Mouse (Mus musculus): ENCODE measurements around the gene Gm20388. TPM values are rescaled to one million over a fixed set of nuclear protein-coding genes. Genes with fewer than 3 reads are reported as not detected.

The Gm20388 gene
- polyA plus RNA-seq, 1 experiment from 2014 or later, result 5.5 TPM

DNA sequence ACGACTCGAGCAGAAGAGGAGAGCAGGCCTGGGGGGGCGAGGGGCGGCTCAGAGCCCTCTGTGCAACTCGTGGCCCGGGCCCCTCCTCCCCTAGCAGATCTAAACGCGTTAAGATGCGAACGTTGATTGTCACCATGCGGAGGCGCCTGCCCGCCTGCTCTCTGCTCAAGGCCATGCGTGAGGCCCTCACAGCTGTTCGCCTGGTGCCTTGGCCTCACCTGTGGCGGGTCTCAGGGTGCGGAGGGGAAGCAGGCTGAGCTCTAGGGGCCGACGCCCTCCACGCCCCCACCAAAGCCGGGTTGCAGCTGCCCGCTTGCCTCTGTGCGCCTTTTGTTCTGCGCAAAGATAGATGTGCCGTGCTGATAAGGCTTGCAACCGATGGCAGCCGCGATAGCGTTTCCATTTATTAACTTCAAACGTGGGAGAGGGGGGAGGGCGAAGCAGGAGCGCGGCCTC is 2373.6 kb downstream of the Gm20388 start:
- Histone ChIP-seq H3K4me3 (peak overlapping the region; percentile 69), H3K4me1 (peaks cover 79% of the 10 kb centered on the region), H3K36me3 (replicated peaks) (no peaks in the 10 kb centered on the region), H3K27ac (peak overlapping the region; percentile 84), H3K27me3 (ENCODE audit: poor library complexity, severe bottlenecking) (peaks cover 75% of the 10 kb centered on the region), H3K9me3 (no peaks in the 10 kb centered on the region)
- under 1% methylated on average over 33 of the region's 33 CpGs for WGBS
- peak; percentile 60 for DNase-seq (ENCODE audit: extremely low spot score, low spot score)

DNA sequence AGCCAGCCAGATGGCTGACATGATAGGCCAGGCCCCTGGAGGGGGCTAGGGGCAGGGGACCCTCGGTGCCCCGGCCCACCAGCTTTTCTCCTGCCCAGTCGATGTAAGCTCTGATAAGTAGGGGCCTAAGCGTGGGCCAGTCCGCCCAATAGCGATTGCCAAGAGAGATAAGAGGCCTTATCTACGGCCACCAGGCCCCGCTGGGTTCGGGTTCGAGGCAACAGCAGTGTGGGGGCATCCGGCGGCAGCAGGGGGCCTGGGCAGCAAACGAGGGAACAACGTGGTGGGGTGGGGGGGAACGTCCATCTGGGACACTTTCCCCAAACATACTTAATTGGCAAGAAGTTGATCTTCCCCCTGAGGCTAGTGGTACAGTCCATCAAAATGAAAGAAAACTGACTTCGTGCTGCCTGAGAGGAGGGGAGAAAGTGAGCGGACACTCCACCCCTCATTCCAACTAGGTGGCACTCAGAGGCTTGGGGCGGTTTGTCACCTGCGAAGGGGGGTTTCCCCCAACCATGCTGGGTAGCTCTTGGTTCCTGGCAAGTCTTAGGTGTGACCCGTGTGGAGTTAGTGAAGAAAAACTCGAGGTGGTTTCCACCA is 2374.1 kb downstream of the Gm20388 start:
- peak overlapping the region; percentile 69 for H3K4me3 ChIP-seq
- peaks cover 79% of the 10 kb centered on the region for H3K4me1 ChIP-seq
- H3K9me3 ChIP-seq, result no peaks in the 10 kb centered on the region
- DNase-seq (ENCODE audit: extremely low spot score, low spot score), result peak; percentile 57
- peaks cover 75% of the 10 kb centered on the region for H3K27me3 ChIP-seq (ENCODE audit: poor library complexity, severe bottlenecking)
- H3K27ac ChIP-seq, result peak overlapping the region; percentile 84
- 5% methylated on average over 21 of the region's 21 CpGs for WGBS
- no peaks in the 10 kb centered on the region for H3K36me3 ChIP-seq (replicated peaks)

DNA sequence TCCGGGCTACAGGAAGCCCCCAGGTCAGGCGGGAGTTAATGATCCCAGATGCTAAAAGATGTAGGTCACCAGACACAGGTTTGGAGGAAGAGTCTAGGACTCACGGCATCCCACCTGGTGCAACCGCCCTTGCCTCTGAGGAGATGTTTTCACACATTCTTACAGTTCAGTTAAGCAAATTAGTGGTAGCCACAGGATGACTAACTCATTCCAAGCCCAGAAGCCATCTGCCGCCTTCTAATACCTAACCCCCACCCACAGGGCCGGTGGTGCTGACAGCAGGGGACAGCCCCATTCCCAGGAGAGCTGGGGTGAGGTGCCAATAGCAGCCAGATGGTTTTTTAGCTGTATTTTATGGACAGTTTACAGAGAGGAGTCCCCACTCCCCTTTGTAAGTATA is 2375.1 kb downstream of the Gm20388 start:
- peak overlapping the region; percentile 69; the same call in 1 of the 2 replicates for H3K4me3 ChIP-seq
- H3K9me3 ChIP-seq, result no peaks in the 10 kb centered on the region
- WGBS, result 68% methylated on average over 6 of the region's 6 CpGs
- H3K27ac ChIP-seq, result 0 out of 2 replicates have a peak overlapping the region, but pooled peaks have one; percentile 41
- no peaks in the 10 kb centered on the region for H3K36me3 ChIP-seq (replicated peaks)
- peaks cover 81% of the 10 kb centered on the region for H3K27me3 ChIP-seq (ENCODE audit: poor library complexity, severe bottlenecking)
- no peak for DNase-seq (ENCODE audit: extremely low spot score, low spot score)
- H3K4me1 ChIP-seq, result peaks cover 75% of the 10 kb centered on the region

DNA sequence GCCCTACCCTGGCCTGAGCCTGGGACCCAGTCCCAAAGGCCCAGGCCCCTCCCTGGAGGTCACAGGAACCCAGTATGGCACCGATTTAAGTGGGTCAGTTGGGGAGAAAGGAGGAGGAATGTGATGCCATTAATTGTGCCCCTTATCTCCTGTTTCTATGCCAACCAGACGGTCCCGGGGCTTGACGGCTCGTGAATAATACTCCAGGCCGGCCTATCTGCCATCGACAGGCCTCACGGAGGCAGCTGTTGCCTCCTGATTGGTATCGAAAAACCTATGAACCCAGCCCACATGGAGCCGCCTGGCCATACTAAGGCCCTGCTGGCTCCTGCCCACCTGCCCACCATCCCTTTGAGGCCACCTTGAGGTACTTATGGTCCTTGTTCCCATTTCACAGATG is 2376.3 kb downstream of the Gm20388 start:
- Histone ChIP-seq H3K9me3 (no peaks in the 10 kb centered on the region), H3K36me3 (replicated peaks) (no peaks in the 10 kb centered on the region), H3K27me3 (ENCODE audit: poor library complexity, severe bottlenecking) (peaks cover 85% of the 10 kb centered on the region), H3K4me1 (peaks cover 77% of the 10 kb centered on the region), H3K4me3 (no peak overlapping the region), H3K27ac (peak overlapping the region; percentile 44; the same call in 1 of the 2 replicates)
- DNase-seq (ENCODE audit: extremely low spot score, low spot score), result no peak
- 92% methylated on average over 10 of the region's 10 CpGs for WGBS

DNA sequence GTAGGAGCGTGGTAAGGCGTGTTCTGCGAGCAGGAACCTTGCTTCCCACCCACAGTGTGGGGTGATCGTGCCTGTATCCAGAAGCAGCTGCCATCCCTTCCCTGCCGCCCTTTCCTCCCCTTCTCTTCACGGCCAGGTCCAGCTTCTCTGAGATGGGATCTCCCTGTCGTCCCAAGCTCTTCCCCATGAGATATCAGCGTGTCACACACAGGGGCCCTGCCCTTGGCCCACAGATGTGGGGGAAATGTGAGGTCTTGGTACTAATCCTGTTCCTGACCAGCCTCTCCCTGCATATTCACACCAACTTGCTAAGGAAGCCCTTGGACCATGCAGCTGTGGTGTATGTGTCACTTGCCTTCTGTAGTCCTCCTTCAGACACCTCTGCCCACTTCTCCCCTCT is 2377.1 kb downstream of the Gm20388 start:
- peaks cover 81% of the 10 kb centered on the region for H3K27me3 ChIP-seq (ENCODE audit: poor library complexity, severe bottlenecking)
- H3K4me3 ChIP-seq, result no peak overlapping the region
- H3K27ac ChIP-seq, result 0 out of 2 replicates have a peak overlapping the region, but pooled peaks have one; percentile 44
- DNase-seq (ENCODE audit: extremely low spot score, low spot score), result no peak
- 88% methylated on average over 8 of the region's 8 CpGs for WGBS
- peaks cover 77% of the 10 kb centered on the region for H3K4me1 ChIP-seq
- no peaks in the 10 kb centered on the region for H3K36me3 ChIP-seq (replicated peaks)
- H3K9me3 ChIP-seq, result no peaks in the 10 kb centered on the region

DNA sequence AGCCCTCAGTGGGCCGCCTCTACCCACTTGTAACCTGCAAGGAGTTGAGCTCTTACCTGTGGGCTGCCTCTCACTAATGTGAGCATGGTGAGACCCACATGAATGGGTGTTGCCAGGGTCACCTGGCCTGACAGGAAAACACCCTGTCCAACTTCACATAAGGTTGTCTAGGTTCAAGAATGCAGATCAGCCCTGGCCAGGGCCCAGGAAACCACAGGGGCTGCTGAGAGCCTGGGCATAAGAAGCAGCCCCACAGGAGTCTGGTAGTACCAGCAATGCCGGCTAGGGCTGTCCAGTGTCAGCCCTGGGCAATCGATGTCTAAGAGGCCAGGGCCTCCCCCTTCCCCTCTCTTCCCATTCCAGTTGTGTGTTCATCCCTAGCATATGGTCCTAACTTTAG is 2377.7 kb downstream of the Gm20388 start:
- peaks cover 75% of the 10 kb centered on the region for H3K27me3 ChIP-seq (ENCODE audit: poor library complexity, severe bottlenecking)
- WGBS, result 90% methylated on average over 3 of the region's 3 CpGs
- no peak overlapping the region for H3K27ac ChIP-seq

DNA sequence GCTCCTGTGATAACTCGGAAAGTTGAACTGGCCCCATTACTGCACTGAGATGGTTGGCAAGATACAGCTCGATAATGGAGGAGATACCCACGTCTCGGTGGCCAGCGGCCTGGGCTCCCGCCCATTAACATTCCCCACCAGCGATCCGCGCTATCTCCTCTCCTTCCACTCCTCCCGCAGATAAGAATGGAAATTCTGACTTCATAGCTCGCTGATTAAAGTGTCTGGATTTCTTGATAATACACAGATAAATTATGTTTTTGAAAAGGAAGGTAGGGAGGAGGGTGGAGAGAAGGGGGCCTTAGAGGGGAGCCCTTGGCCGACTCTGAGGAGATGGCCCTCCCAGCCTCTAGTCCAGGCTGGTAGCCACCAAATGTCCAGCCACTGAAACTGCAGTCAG is 2380.4 kb downstream of the Gm20388 start:
- WGBS, result 79% methylated on average over 12 of the region's 12 CpGs
- H3K4me3 ChIP-seq, result no peak overlapping the region

More for the DNA sequence above, 2377.7 kb downstream of the Gm20388 start:
- Histone ChIP-seq H3K4me1 (peaks cover 75% of the 10 kb centered on the region), H3K9me3 (no peaks in the 10 kb centered on the region), H3K36me3 (replicated peaks) (no peaks in the 10 kb centered on the region), H3K4me3 (no peak overlapping the region)
- no peak for DNase-seq (ENCODE audit: extremely low spot score, low spot score)

DNA sequence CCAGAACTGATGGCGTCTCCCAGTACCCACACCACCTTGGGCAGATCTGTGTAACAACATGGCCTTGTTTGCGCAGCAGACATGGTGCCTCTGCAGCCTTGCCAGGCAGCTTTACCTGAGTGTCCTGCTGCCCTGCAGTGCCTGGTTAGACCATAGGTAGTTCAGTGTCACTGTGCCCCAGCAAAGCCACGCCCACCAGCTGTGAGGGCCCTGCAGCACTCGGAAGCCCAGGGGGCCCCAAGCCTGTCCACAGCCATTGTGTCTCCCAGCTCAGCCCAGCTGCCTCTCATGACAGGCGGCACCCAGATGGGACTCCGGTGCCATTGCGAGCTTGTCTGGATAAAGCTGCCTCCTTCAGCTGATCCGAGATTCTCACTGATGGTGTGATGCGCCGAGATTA is 2380.9 kb downstream of the Gm20388 start:
- peaks cover 75% of the 10 kb centered on the region for H3K4me1 ChIP-seq
- peak overlapping the region; percentile 57; the same call in 1 of the 2 replicates for H3K27ac ChIP-seq
- DNase-seq (ENCODE audit: extremely low spot score, low spot score), result no peak
- H3K4me3 ChIP-seq, result no peak overlapping the region
- H3K27me3 ChIP-seq (ENCODE audit: poor library complexity, severe bottlenecking), result peaks cover 57% of the 10 kb centered on the region
- no peaks in the 10 kb centered on the region for H3K36me3 ChIP-seq (replicated peaks)
- H3K9me3 ChIP-seq, result no peaks in the 10 kb centered on the region
- WGBS, result 35% methylated on average over 10 of the region's 10 CpGs

More for the DNA sequence above, 2380.4 kb downstream of the Gm20388 start:
- H3K27me3 ChIP-seq (ENCODE audit: poor library complexity, severe bottlenecking), result peaks cover 57% of the 10 kb centered on the region
- H3K27ac ChIP-seq, result 0 out of 2 replicates have a peak overlapping the region, but pooled peaks have one; percentile 57
- no peak for DNase-seq (ENCODE audit: extremely low spot score, low spot score)
- peaks cover 75% of the 10 kb centered on the region for H3K4me1 ChIP-seq
- no peaks in the 10 kb centered on the region for H3K36me3 ChIP-seq (replicated peaks)
- no peaks in the 10 kb centered on the region for H3K9me3 ChIP-seq

DNA sequence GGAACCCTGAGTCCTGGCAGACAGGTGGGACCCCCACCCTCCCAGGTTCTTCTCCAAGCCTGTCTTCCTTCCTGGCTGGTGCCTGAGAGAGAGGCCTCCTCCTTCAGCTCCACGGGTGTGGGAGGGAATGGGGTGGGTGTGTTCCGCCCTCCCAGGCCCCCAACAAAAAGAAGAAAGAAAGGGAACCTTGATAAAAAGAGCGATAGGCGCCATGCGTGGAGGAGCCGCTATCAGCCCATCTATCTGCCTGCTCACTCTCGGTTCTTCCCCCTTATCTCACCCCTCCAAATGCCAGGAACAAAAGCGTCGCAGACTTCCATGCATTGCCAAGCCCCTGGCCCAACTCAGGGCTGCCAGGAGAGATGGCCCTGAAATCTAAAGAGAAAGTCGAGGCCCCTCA is 2382.8 kb downstream of the Gm20388 start:
- no peaks in the 10 kb centered on the region for H3K9me3 ChIP-seq
- 79% methylated on average over 10 of the region's 10 CpGs for WGBS
- no peak for DNase-seq (ENCODE audit: extremely low spot score, low spot score)
- H3K4me3 ChIP-seq, result no peak overlapping the region
- peaks cover 85% of the 10 kb centered on the region for H3K4me1 ChIP-seq
- peaks cover 46% of the 10 kb centered on the region for H3K27me3 ChIP-seq (ENCODE audit: poor library complexity, severe bottlenecking)
- no peak overlapping the region for H3K27ac ChIP-seq
- no peaks in the 10 kb centered on the region for H3K36me3 ChIP-seq (replicated peaks)

DNA sequence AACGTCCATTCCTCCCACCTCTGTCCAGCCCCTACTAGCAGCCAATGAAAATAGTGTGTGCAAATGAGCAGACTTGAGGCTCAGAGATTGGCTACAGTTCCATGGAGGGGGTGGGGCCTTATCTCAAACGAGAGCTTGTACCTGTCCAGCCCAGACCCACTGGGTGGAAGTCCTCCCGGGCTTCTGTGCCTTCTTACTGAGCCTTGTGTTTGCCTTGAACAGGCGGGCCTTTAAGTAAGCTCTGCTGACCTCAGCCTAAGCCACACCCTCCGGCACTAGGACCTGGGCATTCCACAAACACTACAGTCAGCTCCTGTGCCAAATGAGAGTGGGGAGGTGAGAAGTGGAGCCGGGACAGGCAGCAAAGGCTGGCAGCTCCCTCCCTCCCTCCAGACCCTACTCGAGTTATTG is 2383.6 kb downstream of the Gm20388 start:
- Histone ChIP-seq H3K9me3 (no peaks in the 10 kb centered on the region), H3K36me3 (replicated peaks) (no peaks in the 10 kb centered on the region), H3K4me3 (peak overlapping the region; percentile 24; the same call in 1 of the 2 replicates), H3K27me3 (ENCODE audit: poor library complexity, severe bottlenecking) (peaks cover 39% of the 10 kb centered on the region), H3K4me1 (peaks cover 83% of the 10 kb centered on the region), H3K27ac (peak overlapping the region; percentile 65; the same call in 1 of the 2 replicates)
- peak; percentile 64 for DNase-seq (ENCODE audit: extremely low spot score, low spot score)
- WGBS, result 3% methylated on average over 7 of the region's 7 CpGs

DNA sequence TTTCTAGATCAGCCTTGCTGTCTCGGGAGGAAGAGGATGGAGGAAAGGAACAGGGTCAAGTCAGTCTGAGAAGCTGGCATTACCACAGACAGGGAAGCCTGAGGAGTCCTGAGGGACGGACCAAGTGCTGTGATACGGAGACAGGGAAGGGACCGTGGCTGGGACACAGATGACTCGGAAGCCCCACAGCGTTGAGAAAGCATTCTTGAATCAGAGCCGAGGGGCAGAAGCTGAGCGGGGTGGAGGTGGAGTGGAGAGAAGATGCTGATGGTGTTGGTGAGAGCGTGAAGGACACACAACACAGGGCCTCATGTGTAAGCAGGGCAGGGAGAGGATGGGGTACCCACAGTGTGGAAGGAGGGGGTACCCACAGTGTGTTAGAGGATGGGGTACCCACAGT is 2384.7 kb downstream of the Gm20388 start:
- peaks cover 30% of the 10 kb centered on the region for H3K27me3 ChIP-seq (ENCODE audit: poor library complexity, severe bottlenecking)
- WGBS, result 74% methylated on average over 9 of the region's 9 CpGs
- no peak overlapping the region for H3K27ac ChIP-seq

DNA sequence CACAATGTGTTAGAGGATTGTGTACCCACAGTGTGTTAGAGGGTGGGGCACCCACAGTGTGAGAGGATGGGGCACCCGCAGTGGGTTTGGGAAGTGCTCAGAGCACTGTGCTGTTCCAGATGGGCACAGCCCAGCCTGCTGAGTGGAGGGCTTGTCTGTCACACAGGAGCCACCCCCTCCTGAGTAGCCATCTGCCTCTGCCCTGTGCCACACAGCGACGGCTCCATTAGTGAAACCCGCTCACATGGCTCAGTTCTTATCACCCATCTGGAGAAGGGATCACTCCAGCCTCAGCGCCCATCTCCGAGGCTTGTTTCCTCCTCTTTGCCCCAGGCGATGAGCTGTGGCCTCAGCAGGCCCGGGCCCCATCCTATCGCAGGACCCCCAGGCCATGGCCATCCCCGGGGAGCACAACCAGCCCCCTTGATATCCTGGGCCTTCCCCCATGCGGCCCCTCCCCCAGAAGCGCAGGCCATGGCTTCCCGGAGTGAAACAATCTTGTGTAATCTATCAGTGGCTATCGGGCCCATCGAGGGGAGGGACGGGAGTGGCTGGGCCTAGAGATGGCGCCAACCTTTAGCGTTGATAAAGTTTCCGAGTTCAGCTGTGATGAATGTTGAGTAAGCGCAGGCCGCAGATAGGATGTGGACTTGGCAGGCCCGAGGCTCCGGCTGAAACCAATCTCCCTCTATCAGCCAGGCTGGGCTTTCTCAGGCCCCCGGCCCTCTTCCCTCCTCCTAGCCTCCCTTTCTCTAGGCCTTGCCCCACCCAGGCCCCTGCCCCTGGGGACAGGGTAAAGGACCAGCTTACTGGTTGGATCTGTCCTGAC is 2385.7 kb downstream of the Gm20388 start:
- no peak for DNase-seq (ENCODE audit: extremely low spot score, low spot score)
- 54% methylated on average over 24 of the region's 24 CpGs for WGBS
- peak overlapping the region; percentile 60 for H3K27ac ChIP-seq
- no peaks in the 10 kb centered on the region for H3K9me3 ChIP-seq
- peaks cover 23% of the 10 kb centered on the region for H3K27me3 ChIP-seq (ENCODE audit: poor library complexity, severe bottlenecking)
- H3K36me3 ChIP-seq (replicated peaks), result no peaks in the 10 kb centered on the region
- H3K4me3 ChIP-seq, result 0 out of 2 replicates have a peak overlapping the region, but pooled peaks have one; percentile 8
- H3K4me1 ChIP-seq, result peaks cover 74% of the 10 kb centered on the region

More for the DNA sequence above, 2384.7 kb downstream of the Gm20388 start:
- Histone ChIP-seq H3K4me1 (peaks cover 83% of the 10 kb centered on the region), H3K4me3 (no peak overlapping the region), H3K9me3 (no peaks in the 10 kb centered on the region), H3K36me3 (replicated peaks) (no peaks in the 10 kb centered on the region)
- no peak for DNase-seq (ENCODE audit: extremely low spot score, low spot score)
